ENCODE assay signal across 8 mouse cellular contexts in the genomic region with DNA sequence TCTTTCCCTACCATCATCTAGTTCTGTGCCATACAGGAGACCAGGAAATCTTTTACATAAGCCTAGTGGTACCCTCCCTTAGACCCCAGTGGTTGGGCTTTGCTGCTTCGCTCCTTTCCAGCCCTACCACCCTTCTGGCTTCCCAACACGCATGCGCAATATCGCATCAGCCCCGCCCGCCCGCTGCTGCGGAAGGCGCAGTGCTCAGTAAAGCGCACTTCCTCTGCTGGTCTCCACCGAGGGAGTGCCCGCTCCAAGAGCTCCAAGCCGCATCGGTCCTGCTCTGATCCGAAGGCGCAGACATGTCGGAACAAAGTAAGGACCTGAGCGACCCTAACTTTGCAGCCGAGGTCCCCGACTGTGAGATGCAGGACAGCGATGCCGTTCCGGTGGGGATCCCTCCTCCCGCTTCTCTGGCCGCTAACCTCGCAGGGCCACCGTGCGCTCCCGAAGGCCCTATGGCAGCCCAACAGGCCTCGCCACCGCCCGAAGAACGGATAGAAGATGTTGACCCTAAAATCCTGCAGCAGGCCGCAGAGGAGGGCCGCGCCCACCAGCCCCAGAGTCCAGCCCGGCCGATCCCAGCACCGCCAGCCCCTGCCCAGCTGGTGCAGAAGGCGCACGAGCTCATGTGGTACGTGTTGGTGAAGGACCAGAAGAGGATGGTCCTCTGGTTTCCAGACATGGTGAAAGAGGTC. TPM values are rescaled to one million over a fixed set of nuclear protein-coding genes. Genes with fewer than 3 reads are reported as not detected.
A peak's percentile ranks its signal among the peaks of the same experiment; 100 is the strongest.
DNase-seq lines count a peak whose midpoint lies in the region; ATAC-seq and TF ChIP-seq lines count a peak whose summit lies in the region.

No protein-coding gene starts in this region.

- 0 out of 2 replicates have a peak, but pooled peaks cover 3% of the 10 kb centered on the region for H3K4me1 ChIP-seq in hindbrain, embryonic 15.5 days (replicated peaks)

- H3K27ac ChIP-seq in gastrocnemius, adult 2 months = peak overlapping the region; percentile 66
- H3K27ac ChIP-seq in hindbrain, embryonic 15.5 days (replicated peaks) = peak overlapping the region; percentile 88

- 0 out of 2 replicates have a peak, but pooled peaks have one; percentile 36 for ATAC-seq in common myeloid progenitor, adult 5-6 weeks (replicated peaks; ENCODE audit: low read depth, poor library complexity, severe bottlenecking)
- peak; percentile 98 for ATAC-seq in hindbrain, embryonic 15.5 days (ENCODE audit: low FRiP score, low read depth)

- TF ChIP-seq CTCF in gastrocnemius, adult 2 months (IDR thresholded peaks at IDR 0.05) = no peak

- H3K36me3 ChIP-seq in hindbrain, embryonic 15.5 days = no peaks in the 10 kb centered on the region

- no peaks in the 10 kb centered on the region; the same call in none of the 2 replicates for H3K9me3 ChIP-seq in hindbrain, embryonic 15.5 days

- H3K4me2 ChIP-seq in hindbrain, embryonic 15.5 days = peak overlapping the region; percentile 70

- WGBS in hindbrain, embryonic 15.5 days = 13% methylated on average over 42 of the region's 42 CpGs

- no peaks in the 10 kb centered on the region for H3K27me3 ChIP-seq in hindbrain, embryonic 15.5 days

- peak overlapping the region; percentile 74 for H3K9ac ChIP-seq in hindbrain, embryonic 15.5 days

- DNase-seq in adipocyte (ENCODE audit: low spot score) = peak; percentile 33
- DNase-seq in gastrocnemius, adult 2 months = peak; percentile 85
- peak; percentile 62 for DNase-seq in left cerebral cortex, adult 11 months (ENCODE audit: low spot score)
- DNase-seq in lung, postnatal 10 days = peak; percentile 87
- DNase-seq in right cerebral cortex, adult 2 months (ENCODE audit: low spot score in 2 of 2) = peak; percentile 76 to 77
- DNase-seq in c-Kit-positive CD71-positive TER-119-positive erythroid progenitor cells, embryonic 14.5 days (ENCODE audit: low spot score) = no peak

- H3K4me3 ChIP-seq in gastrocnemius, adult 2 months = peak overlapping the region; percentile 76
- H3K4me3 ChIP-seq in hindbrain, embryonic 15.5 days = peak overlapping the region; percentile 64

- intact Hi-C loops in gastrocnemius, adult 2 months (cut with DNase I) = no loop called here

RNA-seq across cellular contexts. Expression of a gene that starts 1.9 kb away (rescaled TPM):
- 0.19 TPM in 1 of 2 replicates, not detected in the other for total RNA-seq in common myeloid progenitor, adult 5-6 weeks (2017)
- total RNA-seq in gastrocnemius, adult 2 months (2021) = 1 to 10 TPM; 2.9 to 5.0 TPM
- 577 and 610 TPM in 2 replicates for polyA plus RNA-seq in hindbrain, embryonic 15.5 days (2015; fragmentation: Nextera tagmentation; extraction: Ambion mirVana)

RNA-seq across cellular contexts. Expression of a gene that starts 28.6 kb away (rescaled TPM):
- not detected in 2 replicates for total RNA-seq in common myeloid progenitor, adult 5-6 weeks (2017)
- total RNA-seq in gastrocnemius, adult 2 months (2021) = not detected
- 12.9 and 17.4 TPM in 2 replicates for polyA plus RNA-seq in hindbrain, embryonic 15.5 days (2015; fragmentation: Nextera tagmentation; extraction: Ambion mirVana)
